Mouse (Mus musculus) midbrain, postnatal 0 days (tissue): ENCODE data around the gene Lmntd1. TPM values are rescaled to one million over a fixed set of nuclear protein-coding genes. Genes with fewer than 3 reads are reported as not detected.

Experiments used
- ATAC-seq: fragments of 200-750 bp; cut with Nextera tagmentation; 2 replicates; pipeline ENCODE4 v1.8.0; 2017; ENCODE audit warnings: moderate number of reproducible peaks, mild to moderate bottlenecking, moderate TSS enrichment, moderate library complexity; ENCODE audit not compliant: low FRiP score
- DNase-seq: peaks from one replicate; pipeline ENCODE4 v3.0.0-alpha.2; 2015; ENCODE audit warnings: low spot score
- H3K27ac ChIP-seq: fragments of 300-500 bp; sonication (generic); 2 replicates; pipeline ENCODE4 v1.5.1; 2014; ENCODE audit warnings: low read depth, mild to moderate bottlenecking, low read length, mixed read lengths
- H3K27me3 ChIP-seq: fragments of 300-500 bp; sonication (generic); 2 replicates; pipeline ENCODE4 v1.6.1; 2014; ENCODE audit warnings: low read length, control low read depth, mixed read lengths; ENCODE audit not compliant: insufficient read depth
- H3K36me3 ChIP-seq: fragments of 300-500 bp; sonication (generic); 2 replicates; pipeline ENCODE4 v1.6.1; 2014; ENCODE audit warnings: low read length, control low read depth, mixed read lengths; ENCODE audit not compliant: insufficient read depth
- H3K4me1 ChIP-seq: fragments of 300-500 bp; sonication (generic); 2 replicates; pipeline ENCODE4 v1.6.1; 2014; ENCODE audit warnings: mild to moderate bottlenecking, control low read depth, antibody characterized with exemption, low read length, mixed read lengths; ENCODE audit not compliant: insufficient read depth
- H3K4me2 ChIP-seq: fragments of 300-500 bp; sonication (generic); 2 replicates; pipeline ENCODE4 v1.6.1; 2014; ENCODE audit warnings: low read depth, mild to moderate bottlenecking, low read length, mixed read lengths; ENCODE audit not compliant: poor library complexity, severe bottlenecking
- H3K4me3 ChIP-seq: fragments of 300-500 bp; sonication (generic); 2 replicates; pipeline ENCODE4 v1.5.1; 2014; ENCODE audit warnings: low read depth, mild to moderate bottlenecking, low read length, moderate library complexity
- H3K9ac ChIP-seq: fragments of 300-500 bp; sonication (generic); replicated peaks from 2 replicates; pipeline ENCODE4 v1.6.1; 2014; ENCODE audit warnings: mild to moderate bottlenecking, low read length, moderate library complexity, mixed read lengths; ENCODE audit not compliant: poor library complexity, severe bottlenecking
- H3K9me3 ChIP-seq: fragments of 300-500 bp; sonication (generic); 2 replicates; pipeline ENCODE4 v1.6.1; 2016; ENCODE audit warnings: low read length, control low read depth
- CTCF ChIP-seq: IDR thresholded peaks from 2 replicates; pipeline ENCODE4 v1.5.1; 2016; ENCODE audit warnings: antibody characterized with exemption, mild to moderate bottlenecking
- WGBS: fragments of 180-500 bp; shearing (Covaris S2); extraction: QIAGEN DNeasy Blood & Tissue Kit; methylation state at CpG from one replicate; pipeline ENCODE4 v1.1.7; 2014; 5-methylcytosine and 5-hydroxymethylcytosine counted together
- polyA plus RNA-seq: library from polyadenylated mRNA; unstranded; fragments of >200 nt; fragmentation: Nextera tagmentation; extraction: Ambion mirVana; gene quantifications from 2 replicates; pipeline ENCODE4 v1.2.1, GENCODE M21; 2015
- total RNA-seq: library from RNA; depleted of rRNA; stranded (reverse); fragments of >200 nt; gene quantifications from 2 replicates; pipeline ENCODE4 v1.2.3, GENCODE M21; 2014

Lmntd1 gene
- total and polyA plus RNA-seq, 2 experiments from 2014 or later, result 2.0 to 2.7 TPM

DNA sequence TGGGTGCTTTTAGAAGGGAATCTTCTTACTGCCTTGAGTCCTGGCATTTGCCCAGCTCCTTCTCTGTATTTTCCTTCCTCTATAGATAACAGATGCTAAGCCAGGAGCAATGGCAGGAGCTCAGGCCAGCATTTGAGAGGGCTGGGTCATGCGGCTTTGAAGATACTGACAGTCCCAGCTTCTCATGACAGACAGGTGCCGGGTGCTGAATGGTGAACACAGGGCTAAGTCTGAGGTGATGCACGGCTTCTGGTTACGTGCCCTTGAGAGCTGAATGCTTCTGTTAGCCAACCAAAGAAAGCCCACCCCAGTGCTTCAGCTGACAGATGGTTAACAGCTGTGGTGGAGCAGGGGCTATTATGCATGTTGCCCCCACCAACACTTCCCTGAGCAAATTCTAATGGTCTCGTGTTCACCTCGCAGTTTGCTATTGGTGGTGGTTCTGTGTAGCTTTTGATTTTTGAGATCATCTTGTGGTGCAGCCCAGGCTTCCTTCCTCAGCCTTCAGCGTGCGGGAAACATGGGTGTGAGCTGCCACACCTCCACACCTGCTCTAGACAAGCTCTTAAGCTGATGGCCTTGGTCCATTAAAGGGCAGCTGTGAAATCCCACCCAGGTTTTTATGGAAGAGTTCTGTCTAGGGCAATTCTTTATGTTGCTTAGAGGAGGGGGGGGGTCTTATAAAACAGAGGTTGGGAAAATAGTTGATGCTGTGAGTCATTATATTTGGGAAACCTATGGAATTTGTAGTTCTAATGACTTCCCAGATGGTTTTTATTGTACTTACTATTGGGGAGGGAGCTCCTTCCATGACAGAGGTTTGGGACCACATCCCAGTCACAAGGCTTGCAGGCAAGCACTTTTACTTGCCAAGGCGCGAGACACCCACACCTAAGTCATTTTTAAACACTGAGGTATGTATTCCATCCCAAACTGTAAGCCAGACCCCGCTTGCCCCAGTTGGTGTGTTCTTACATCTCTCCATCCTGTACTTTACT is 181.1 kb downstream of the Lmntd1 start:
- H3K4me1 ChIP-seq, result no peaks in the 10 kb centered on the region
- no peaks in the 10 kb centered on the region for H3K27me3 ChIP-seq
- H3K9me3 ChIP-seq, result no peaks in the 10 kb centered on the region
- WGBS, result 78% methylated on average over 11 of the region's 11 CpGs
- DNase-seq (peak; percentile 21), ATAC-seq (no peak)
- H3K9ac ChIP-seq, result no peak overlapping the region
- H3K4me3 ChIP-seq, result no peak overlapping the region
- H3K4me2 ChIP-seq, result no peak overlapping the region
- TF ChIP-seq CTCF, result no peak
- H3K36me3 ChIP-seq, result no peaks in the 10 kb centered on the region
- no peak overlapping the region for H3K27ac ChIP-seq

- DNase-seq (no peak), ATAC-seq (no peak)
- no peak overlapping the region for H3K27ac ChIP-seq
- H3K9ac ChIP-seq, result no peak overlapping the region
- H3K36me3 ChIP-seq, result no peaks in the 10 kb centered on the region
- no peak for TF ChIP-seq CTCF
- 86% methylated on average over 14 of the region's 14 CpGs for WGBS
- H3K4me2 ChIP-seq, result no peak overlapping the region
- H3K4me3 ChIP-seq, result no peak overlapping the region
- H3K9me3 ChIP-seq, result no peaks in the 10 kb centered on the region
- no peaks in the 10 kb centered on the region for H3K27me3 ChIP-seq
- H3K4me1 ChIP-seq, result no peaks in the 10 kb centered on the region
Measured at GRCm38 (mm10) chr6:145431747-145432146, 182.4 kb downstream of the Lmntd1 start.

DNA sequence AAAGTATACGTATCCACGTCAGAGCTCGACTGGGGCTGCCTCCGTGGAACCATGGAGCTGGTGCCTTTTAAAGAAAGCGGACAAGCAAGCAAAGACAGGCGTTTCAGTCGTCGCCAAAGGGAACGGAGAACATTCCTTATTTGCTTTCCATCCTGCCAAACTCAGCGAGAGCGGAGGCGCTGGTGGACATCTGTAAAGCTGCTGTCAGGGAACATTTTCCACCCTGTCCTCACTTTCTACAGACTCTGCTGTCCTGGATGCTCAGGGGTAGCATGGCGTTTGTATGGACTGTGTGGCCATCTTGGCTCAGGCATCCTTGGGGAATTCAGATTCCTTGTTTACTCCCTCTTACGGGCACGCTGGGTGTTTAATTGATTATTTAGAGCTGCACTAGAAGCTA is 186.7 kb downstream of the Lmntd1 start:
- Histone ChIP-seq H3K9ac (no peak overlapping the region), H3K9me3 (no peaks in the 10 kb centered on the region), H3K4me3 (no peak overlapping the region), H3K4me2 (0 out of 2 replicates have a peak overlapping the region, but pooled peaks have one; percentile 20), H3K27me3 (no peaks in the 10 kb centered on the region), H3K36me3 (no peaks in the 10 kb centered on the region), H3K4me1 (no peaks in the 10 kb centered on the region), H3K27ac (no peak overlapping the region)
- WGBS, result 30% methylated on average over 15 of the region's 15 CpGs
- DNase-seq (no peak), ATAC-seq (no peak)
- TF ChIP-seq CTCF, result no peak

DNA sequence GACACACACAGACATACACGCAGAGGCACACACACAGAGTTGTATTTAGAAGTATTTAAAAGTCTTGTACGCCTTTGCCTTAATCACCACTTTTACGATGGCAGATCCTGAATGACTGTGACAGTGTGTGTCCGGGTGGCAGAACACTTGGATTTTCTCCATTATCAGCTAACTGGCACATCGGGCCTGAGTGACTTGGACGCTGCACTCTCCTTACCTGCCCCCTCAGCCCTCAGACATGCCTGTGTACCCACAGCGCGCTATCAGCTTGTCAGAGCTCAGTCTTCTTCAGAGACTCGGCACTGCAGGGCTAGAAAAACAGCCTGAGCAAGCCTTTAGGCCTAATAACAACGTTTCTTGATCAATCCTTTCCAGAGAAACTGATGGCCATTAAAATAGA is 187.6 kb downstream of the Lmntd1 start:
- Histone ChIP-seq H3K4me2 (no peak overlapping the region), H3K36me3 (no peaks in the 10 kb centered on the region), H3K9me3 (no peaks in the 10 kb centered on the region), H3K4me1 (no peaks in the 10 kb centered on the region), H3K27ac (no peak overlapping the region), H3K27me3 (no peaks in the 10 kb centered on the region), H3K4me3 (no peak overlapping the region), H3K9ac (no peak overlapping the region)
- no peak for TF ChIP-seq CTCF
- DNase-seq (no peak), ATAC-seq (no peak)
- 53% methylated on average over 10 of the region's 10 CpGs for WGBS

DNA sequence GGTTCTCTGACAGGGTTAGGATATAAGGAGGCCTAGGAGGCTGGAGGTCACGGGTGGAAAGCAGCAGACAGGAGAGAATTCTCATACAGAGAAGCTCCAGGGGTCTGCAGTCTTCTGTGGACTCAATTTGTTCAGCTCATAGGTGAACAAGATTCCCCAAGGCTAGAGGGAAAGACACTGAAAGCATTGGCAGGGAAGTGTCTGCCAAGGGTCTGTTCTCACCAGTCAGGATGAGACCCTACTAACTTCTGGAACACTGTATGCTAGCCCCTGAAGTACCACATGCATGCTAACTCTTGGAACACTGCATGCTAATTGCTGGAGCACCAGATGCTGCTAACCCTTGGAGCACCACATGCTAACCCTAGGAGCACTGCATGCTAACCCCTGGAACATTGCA is 190.0 kb downstream of the Lmntd1 start:
- H3K4me1 ChIP-seq, result no peaks in the 10 kb centered on the region
- H3K4me2 ChIP-seq, result no peak overlapping the region
- ATAC-seq, result no peak
- H3K9ac ChIP-seq, result no peak overlapping the region
- no peak for DNase-seq
- no peaks in the 10 kb centered on the region for H3K9me3 ChIP-seq
- no peak overlapping the region for H3K27ac ChIP-seq
- H3K4me3 ChIP-seq, result no peak overlapping the region
- H3K36me3 ChIP-seq, result no peaks in the 10 kb centered on the region
- no peak for TF ChIP-seq CTCF
- H3K27me3 ChIP-seq, result no peaks in the 10 kb centered on the region
- WGBS, result 75% methylated on average over 1 of the region's 1 CpGs

GRCm38 (mm10) chr6:145423484-145423883 is 190.6 kb downstream of the Lmntd1 start:
- no peak overlapping the region for H3K4me2 ChIP-seq
- no peaks in the 10 kb centered on the region for H3K4me1 ChIP-seq
- DNase-seq (no peak), ATAC-seq (no peak)
- whole genome bisulfite sequencing, result 77% methylated on average over 12 of the region's 12 CpGs
- TF ChIP-seq CTCF, result no peak
- H3K4me3 ChIP-seq, result no peak overlapping the region
- H3K9me3 ChIP-seq, result no peaks in the 10 kb centered on the region
- no peak overlapping the region for H3K9ac ChIP-seq
- no peaks in the 10 kb centered on the region for H3K36me3 ChIP-seq
- H3K27ac ChIP-seq, result no peak overlapping the region
- no peaks in the 10 kb centered on the region for H3K27me3 ChIP-seq
